Mouse (Mus musculus): ENCODE measurements around the gene Samd7.

Gene Samd7

DNA sequence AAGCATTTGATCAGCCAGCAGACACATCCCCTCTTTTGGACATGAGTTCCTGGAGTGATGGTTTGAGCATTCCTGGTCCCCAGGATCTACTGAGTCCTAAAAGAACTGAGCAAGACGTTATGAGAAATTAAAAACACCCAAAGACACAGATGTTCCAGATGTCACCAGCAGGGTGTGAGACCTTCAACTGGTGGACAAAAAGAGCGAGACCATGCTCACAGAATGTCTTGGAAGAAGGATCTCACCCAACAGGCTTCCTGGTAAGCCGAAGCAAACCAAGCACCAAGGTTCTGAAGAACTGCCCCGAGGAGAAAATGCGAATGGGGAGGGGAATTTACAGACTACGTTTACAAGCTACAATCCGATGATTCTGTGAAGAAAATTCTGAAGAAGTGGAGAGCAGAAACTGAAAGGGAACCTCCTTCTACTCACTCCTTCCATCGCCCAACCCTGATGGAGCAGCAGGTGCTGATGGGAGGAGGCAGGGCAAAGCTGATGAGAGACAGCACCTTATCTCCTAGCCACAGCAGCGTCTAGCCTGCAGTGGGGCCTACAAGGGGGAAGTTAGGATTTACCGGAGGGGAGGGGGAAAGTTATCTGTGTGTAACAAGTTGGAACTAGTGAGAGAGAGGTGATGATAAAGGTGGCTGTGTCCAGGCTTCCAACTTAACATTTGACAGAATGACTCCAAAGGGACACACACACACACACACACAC is 19.4 kb downstream of the Samd7 start:
- peak; percentile 51 to 57 for DNase-seq

DNA sequence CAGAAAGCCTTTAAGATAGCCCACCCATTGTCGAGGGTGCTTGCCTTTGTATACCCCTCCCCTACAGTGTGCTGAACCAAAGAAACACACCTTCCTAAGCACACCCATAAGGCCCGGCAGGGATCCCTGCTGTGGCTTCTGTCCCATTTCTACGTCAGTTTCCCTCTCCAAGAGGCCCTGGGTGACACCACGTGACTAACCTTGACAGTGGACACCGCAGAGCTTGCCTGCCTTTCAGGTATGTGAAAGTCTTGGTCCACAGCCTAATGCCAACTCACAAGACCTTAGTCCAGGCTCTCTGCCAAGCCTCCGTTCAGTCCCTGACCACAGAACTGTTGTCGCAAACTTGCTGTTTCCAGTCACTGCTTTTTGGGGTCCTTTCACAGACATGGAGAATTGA is 20.1 kb downstream of the Samd7 start:
- no peak for DNase-seq

DNA sequence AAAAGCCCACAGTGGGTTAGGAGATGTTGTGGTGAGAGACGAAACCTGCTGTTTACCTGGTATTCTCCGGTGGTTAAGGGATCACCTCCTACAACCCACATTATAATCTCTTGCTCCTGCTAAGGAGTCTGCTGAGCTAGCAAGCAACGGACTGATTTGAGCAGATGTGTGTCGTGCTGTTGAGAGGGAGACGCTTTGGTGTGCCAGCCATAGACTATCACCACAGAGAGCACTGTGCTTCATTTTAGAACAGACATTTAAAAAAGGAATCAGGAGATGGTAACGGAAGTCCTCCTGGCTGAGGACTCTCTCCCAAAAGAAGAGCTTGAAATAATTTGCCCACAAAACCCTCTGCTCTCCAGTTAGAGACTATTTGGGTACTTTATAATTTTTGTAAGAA is 21.2 kb downstream of the Samd7 start:
- DNase-seq = no peak

DNA sequence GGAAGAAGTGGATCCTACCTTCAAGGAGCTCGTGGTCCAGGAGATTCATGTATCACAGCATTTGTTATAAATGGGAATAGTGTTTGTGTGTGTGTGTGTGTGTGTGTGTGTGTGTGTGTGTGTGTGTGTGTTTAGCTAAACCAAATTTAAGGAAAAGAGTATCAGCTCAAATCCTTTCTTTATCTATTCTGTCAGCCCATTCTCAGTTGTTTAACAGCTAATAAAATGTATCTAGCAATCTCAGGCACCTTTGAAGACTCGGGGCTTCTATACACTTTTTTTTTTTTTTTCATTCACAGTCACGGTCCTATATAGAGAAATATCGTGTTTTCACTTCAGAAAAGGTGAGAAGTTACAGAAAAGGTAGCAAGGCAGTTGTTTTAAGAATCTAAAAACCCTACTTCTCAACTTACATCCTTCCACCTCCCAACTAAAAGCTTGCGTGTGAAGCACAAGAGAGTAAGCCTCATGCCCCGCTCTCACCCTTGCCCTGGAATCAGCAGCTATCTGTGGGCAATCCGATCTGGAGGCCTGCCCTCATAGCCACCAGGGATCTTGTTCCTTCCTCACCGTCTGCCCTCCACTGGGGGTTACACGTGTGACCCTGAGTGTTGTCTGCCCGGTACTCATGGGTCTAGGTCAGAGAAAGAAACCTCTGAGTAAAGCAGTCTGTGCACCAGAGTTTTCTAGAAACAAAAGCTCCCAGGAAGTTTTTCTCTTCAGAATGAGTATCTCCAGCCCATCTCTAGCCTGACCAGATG is 23.8 kb downstream of the Samd7 start:
- DNase-seq = no peak

DNA sequence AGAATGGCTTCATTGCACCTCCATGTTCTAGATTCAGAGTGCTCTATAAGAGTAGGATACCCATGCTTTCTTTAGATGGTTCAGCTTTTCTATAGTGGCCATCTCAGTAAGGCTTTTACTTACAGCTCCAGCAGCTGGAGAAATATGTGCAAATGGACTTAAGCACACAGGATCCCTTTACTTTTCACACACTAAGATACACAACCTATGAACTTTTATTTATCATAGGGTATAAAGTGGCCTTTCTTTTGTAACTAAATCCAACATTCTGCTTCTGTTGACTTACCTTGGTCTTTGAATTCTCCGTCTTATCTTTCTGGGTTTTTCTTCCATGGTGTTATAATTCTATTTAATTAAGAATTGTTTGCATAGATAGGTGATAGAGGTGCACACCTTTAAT is 25.5 kb downstream of the Samd7 start:
- DNase-seq = no peak

DNA sequence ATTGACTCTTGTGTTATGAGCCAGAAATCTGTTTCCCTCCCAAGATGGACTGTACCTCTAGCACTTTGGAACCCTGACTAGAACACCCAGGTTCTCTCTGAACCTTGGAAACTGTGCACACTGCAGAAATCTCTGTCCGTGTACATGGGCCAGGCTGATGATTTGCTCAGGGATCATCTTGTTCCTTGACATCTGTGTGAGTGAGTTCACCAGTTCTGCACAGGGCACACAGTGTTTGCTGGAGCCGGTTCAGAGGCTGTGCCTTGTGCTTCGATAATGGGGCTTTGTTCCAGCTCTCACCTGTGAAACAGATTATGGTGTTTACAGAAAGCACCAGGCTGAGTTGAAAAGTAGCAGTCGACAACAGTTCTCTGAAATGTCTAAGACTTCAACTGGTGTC is 26.5 kb downstream of the Samd7 start:
- DNase-seq = no peak

DNA sequence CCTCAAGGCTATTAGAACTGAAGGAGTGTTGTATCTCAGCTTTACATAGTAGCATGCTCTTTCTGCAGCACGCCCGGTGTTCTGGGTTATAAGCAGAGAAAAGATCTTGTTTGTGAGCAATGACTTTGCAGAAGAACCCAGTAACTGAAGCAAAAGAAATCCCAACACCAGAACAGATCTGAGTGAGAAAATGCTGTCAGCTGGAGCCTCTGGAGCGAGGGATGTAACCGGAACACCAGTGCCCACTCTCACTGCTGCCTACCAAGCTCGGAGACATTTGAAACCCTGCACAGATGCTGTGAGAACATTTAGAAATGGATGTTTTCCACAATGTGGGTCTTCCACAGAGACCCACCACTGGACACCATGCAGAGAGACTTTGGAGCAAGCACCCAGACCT is 28.6 kb downstream of the Samd7 start:
- DNase-seq = no peak

DNA sequence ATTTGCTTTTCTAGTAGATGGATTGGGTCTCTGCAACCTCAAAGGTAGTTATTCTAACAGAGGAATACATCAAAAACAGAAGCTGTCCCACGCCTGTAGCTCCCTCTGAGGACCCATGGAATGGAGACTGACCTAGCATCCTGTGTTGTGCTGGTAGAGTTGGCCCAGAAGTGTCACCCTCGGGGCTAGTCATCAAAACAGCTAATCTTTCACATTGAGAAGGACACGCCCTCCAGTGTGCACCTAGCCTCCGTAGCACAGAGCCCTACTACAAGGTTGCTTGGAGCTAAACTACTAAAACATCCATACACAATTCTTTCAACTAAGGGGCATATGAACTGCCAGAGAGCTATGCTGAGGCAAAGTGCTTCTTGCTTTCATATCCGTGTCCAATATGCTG is 31.9 kb downstream of the Samd7 start:
- DNase-seq = no peak

DNA sequence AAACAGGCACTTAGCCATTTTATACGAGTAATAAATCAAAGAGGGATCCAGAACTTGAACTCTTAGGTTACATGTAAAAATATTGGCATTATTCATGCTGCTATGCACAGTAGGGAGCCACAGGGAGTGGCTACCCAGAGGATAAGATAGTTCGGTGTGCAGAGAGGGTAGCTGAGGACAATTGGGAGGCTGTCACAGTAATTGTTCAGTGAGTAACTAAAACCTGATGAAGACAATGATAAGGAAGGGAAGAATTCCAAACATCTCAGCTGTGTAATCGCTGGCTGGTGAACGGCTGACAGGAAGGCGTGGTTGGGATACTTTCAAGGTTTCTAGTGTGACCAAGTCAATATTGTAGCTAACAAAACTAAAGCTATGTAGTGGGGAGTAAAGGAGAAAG is 42.4 kb downstream of the Samd7 start:
- DNase-seq = no peak

DNA sequence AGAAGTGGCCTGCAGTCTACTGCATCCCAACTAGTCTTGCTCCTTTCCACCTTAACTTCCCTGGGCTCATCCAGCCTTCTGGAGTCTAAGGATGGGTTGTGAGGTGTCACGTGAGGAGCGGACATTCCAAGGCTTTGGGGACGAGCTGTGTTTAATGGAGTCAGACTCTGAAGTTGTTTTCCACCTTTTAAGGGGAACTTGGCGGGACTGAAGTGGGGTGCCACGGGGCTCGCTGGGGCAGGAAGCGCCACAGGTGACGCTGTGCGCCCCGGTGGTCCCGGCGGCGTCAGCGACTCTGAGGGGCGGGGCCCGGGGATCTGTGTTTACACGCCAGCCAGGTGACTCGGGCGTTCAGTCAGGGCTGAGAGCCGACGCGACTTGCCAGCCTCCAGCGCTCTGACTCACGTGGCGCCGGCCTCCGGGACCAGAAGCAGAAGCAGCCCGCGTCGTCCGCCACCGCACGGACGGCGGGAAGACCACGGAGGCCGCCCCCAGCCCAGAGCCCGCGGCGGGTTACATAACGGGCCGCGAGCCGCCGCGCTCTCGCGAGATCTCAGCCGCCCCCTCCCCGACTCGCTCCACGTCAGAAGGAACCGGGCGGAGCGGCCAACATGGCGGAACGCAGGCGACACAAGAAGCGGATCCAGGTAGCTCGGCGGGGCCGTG is 46.8 kb downstream of the Samd7 start, which contains the start of gene Sec62:
TSS of gene Sec62 (plus strand) at position 139 of the 666 bp plus-strand sequence.
- DNase-seq = peak; percentile 95 to 96

DNA sequence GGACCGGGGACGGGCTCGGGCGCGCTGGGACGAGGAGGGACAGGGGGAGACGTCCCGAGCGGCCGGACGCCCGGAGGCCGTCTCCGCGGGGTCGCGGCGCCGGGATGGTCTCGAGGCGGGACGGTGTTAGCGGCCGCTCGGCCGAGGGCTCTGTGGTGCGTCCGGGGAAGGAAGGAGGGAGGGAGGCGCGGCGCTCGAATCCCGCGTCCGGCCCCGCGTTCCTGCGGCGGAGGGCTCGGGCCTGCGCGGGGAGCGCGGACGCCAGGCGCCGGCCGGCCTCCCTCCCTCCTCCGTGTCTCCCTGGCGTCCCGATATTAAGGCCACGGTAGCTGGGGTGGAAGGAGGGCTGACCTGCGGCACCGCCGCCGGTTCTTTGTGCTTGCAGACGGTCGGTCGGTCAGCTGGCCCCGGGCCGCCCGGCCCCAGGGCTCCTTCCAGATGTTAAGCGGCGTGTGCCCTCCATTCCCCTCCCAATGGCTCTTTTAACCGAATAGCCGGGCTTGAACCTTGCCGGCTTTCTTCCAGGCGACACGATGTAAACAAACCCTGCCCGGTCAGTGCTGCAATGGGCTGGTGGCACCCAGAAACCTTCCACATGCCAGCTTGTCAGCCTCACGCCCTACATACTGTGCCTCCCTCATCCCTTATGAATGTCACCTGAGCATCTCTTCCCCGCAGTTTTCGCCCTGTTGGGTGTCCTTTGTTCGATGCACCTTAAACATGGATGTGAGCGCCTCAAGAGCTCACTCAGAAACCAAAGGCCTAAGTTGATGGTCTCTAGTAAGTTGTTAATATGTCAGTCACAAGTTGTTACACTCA is 47.5 kb downstream of the Samd7 start:
- DNase-seq = peak; percentile 45 to 55

DNA sequence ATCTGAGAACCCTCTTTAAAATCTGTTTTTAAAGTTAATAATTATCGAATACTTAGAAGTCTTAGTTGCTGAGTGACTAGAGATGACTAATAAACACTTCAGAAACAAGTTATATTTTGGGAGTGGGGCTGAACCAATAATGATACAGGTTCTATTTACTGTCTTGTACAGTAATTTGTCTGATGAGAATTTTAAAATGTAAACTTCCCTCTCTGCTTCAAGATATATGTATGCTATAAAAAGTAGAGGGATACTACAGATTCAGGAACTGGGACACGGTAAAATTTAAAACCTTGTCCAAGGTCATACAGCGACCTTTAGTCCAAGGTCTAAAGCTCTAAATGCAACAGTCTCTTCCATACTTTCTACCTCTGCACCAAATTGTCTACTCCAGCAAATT is 56.1 kb downstream of the Samd7 start:
- DNase-seq = no peak

DNA sequence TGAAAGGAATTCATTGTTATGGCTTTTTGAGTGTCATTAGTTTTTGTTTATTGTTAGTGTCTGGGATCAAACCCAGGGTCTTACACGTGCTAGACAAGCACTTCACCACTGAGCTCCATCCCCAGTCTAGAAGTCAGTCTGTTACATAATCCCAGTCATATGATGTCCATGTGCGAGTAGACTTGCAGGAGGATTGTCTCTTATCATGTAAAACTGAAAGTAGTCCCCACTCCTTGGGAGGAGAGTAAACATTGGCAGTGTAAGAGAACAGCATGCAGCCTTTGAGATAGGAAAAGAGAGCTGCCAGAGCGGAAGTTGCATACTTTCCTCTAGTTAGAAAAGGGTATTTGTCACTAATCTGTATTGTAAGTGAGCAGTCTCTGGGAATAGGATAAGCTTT is 66.8 kb downstream of the Samd7 start:
- DNase-seq = no peak
